Mouse (Mus musculus): Measurements from ENCODE around the gene Galnt16.
A peak's percentile ranks its signal among the peaks of the same experiment; 100 is the strongest.

Gene Galnt16

GRCm38 (mm10) chr12:80598756-80599155, 80.7 kb downstream of the Galnt16 start:
- no peak for DNase-seq (ENCODE audit: low read depth)

GRCm38 (mm10) chr12:80601597-80602269, 83.7 kb downstream of the Galnt16 start:
- no peak for DNase-seq (ENCODE audit: low read depth)

DNA sequence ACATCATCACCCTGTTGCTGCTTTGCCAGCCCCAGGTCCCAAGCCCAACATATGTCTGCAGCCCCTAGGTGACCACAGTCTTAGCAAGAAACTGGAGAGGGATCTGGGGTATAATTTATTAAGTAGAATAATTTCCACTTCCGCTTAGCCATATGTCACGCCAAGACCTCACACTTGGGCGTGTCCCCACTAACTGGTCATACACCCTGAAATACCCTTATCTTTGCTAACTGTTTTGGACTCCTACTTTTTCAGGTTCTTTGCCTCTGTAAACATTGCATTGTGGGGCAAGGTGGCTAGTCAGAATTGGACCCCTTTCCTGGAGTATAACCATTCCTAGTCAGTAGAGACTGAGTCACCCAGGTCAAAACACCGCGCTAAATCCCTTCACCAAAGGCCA, 84.4 kb downstream of the Galnt16 start:
- DNase-seq (ENCODE audit: low read depth): no peak

GRCm38 (mm10) chr12:80603566-80603965, 85.5 kb downstream of the Galnt16 start:
- DNase-seq (ENCODE audit: low read depth): no peak

DNA sequence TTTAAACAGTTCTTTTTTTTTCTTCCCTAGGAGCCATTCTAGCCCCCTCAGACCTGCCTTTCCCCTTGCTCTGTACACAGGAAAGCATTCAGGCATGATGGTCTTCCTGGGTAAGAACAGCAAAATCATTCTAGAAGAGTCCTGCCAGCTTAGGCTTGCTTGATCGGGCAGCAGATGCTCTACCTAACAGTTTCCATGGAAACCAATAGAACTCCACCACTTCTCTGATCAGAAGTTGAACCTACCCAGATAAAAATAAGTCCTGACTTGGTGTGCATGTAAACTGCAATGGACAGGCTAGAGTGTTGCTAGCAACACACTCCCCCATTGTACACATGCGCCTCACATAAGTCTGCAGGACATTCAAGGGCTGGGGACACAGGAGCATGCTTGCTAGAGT, 86.1 kb downstream of the Galnt16 start:
- DNase-seq (ENCODE audit: low read depth): no peak

- DNase-seq (ENCODE audit: low read depth): no peak
Measured at GRCm38 (mm10) chr12:80608576-80608975, 90.5 kb downstream of the Galnt16 start.

DNA sequence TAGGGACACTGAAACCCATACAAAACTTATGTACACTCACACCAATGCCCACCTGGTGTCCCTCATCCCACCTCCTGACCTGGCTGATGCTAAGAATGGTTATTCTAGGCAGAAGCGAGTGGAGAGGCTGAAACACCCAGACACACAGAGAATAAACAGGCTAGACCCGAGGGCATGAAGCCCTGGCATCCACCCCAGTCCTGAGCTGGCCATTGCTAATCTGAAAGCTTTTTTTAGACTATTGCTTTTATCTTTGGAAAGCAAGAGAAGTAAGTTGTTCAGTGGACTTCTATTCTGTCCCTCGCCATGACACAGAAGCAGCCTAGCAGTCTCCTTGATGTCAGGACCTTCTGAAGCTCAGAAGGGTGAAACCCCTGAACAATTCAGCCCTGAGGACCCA, 91.9 kb downstream of the Galnt16 start:
- DNase-seq (ENCODE audit: low read depth): no peak

DNA sequence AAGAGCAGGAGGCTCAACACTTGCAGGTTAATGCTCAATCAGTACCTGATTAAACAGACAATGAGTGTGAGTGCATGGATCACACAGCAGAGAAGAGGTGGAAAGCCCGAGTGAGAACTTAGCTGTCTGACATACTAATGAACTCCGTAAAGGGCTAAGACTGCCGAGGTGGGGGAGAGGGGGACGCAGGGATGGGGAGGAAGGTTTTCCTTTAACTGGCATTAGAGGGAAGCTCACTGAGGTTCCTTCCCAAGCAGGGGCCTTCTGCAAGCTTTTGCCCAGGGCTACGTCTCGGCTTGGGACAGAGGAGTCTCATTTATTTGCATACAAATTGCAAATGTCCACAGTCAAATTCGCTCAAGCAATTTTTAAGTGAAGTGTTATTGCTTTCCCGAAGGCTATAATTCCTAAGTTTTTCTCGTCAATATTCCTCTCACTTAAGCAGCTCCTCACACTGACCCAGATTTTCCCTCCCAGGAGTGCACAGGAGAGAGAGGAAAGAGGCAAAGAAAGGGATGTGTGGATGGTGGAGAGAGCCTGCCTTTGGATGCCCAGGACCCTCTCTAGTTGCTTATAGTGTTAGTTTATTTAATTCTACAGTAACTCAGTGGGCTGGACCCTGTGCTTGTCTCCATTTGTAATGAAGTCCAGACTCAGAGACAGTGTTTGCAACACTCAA, 94.2 kb downstream of the Galnt16 start:
- no peak for DNase-seq (ENCODE audit: low read depth)

GRCm38 (mm10) chr12:80615371-80616257, 97.5 kb downstream of the Galnt16 start:
- DNase-seq (ENCODE audit: low read depth): no peak

GRCm38 (mm10) chr12:80620501-80620900, 102.4 kb downstream of the Galnt16 start:
- DNase-seq (ENCODE audit: low read depth): no peak

- DNase-seq (ENCODE audit: low read depth): no peak
Measured at GRCm38 (mm10) chr12:80631790-80632189, 113.7 kb downstream of the Galnt16 start.

- peak; percentile 80 for DNase-seq (ENCODE audit: low read depth)
Measured at GRCm38 (mm10) chr12:80642725-80643692, 124.9 kb downstream of the Galnt16 start.

GRCm38 (mm10) chr12:80643693-80644505, 125.8 kb downstream of the Galnt16 start, which contains the start of the genes Slc39a9 and Erh:
Gene Slc39a9 (plus strand): TSS chr12:80643883.
Gene Erh (minus strand): TSS chr12:80644341.
- DNase-seq (ENCODE audit: low read depth): peak; percentile 96

DNA sequence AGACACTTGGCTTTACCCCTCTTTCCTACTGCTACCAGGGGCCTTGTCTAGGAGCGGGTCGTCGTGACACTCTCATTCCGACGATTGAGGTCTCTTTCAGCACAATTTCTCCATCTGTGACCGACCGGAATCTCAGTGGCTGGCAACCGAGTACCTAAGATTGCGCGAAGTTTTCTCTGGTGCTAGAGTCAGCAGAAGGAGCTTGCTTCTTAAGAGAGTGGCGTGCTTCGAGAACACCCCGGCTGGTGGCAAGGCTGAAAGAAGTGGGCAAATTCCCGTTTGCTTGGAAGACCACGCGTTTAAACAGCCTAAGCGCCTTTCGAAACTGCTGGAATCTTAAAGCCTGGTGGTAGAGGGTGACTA, 126.4 kb downstream of the Galnt16 start:
- DNase-seq (ENCODE audit: low read depth): no peak

GRCm38 (mm10) chr12:80646377-80646776, 128.3 kb downstream of the Galnt16 start:
- no peak for DNase-seq (ENCODE audit: low read depth)

- DNase-seq (ENCODE audit: low read depth): no peak
Measured at GRCm38 (mm10) chr12:80653951-80654658, 136.0 kb downstream of the Galnt16 start.

DNA sequence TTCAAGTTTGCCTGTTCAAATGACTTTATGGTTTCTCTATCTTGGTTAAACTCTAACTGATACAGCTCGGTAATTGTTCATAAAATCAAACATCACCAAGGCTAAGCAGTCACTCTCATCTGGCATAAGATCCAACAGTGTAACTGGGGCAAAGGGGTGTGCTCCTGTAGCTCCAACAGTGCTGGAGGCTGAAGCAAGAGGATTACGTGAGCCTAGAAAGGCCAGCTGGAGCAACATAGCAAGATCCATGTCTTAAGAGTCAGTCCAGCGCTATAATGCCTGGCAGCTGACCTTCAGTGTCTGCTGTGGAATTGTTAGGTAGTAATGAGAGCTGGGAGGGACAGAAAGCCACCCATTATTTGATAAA, 136.6 kb downstream of the Galnt16 start:
- no peak for DNase-seq (ENCODE audit: low read depth)

DNA sequence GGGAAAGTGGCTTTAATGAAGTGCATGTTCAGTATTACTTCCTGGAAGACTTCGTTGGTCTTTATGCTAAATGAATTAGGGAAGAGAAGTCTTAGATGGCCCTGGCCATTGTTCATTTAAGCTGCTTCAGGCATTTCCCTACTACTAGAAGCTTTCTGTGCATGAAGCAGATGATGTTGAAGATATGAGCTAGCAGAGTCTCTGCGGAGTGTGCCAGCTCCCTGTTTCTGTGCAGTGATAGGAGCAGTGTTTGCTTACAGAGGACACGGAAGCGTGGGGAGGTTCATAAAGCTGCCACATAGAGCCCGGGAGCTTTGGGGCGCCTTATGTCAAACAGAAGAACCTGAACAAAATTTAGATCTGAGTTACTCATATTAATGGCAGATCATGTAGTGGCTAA, 140.6 kb downstream of the Galnt16 start:
- DNase-seq (ENCODE audit: low read depth): no peak

GRCm38 (mm10) chr12:80662322-80662721, 144.2 kb downstream of the Galnt16 start:
- DNase-seq (ENCODE audit: low read depth): no peak

DNA sequence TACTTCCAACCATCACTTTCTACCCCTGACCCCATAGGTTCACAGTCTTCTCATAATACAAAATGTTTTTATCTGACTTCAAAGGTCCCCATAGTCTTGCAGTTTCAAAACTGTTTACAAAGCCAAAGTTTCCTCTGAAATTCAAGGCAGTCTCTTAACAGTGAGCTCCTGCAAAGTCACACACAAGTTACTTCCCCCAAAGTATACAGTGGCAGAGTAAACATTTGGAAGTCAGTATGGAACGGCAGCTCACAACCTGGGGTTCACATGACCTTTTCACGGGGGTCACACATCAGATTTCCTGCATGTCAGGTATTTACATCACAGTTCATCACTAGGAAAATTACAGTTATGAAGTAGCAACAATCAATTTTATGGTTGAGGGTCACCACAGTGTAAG, 145.9 kb downstream of the Galnt16 start:
- DNase-seq (ENCODE audit: low read depth): no peak
